Mouse (Mus musculus) lung, adult 2 months (tissue): ENCODE measurements around the gene Izumo1.

ENCODE experiments used
- CTCF ChIP-seq: fragments of 200-500 bp; IDR thresholded peaks from 2 replicates; pipeline ENCODE4 v1.5.1; 2011; ENCODE audit warnings: mild to moderate bottlenecking, low read length, control low read depth; ENCODE audit not compliant: insufficient read depth
- POLR2A ChIP-seq: fragments of 200-500 bp; IDR thresholded peaks from 2 replicates; pipeline ENCODE4 v1.6.1; 2011; ENCODE audit warnings: low read depth, mild to moderate bottlenecking, control low read depth, low read length, borderline replicate concordance; ENCODE audit errors: extremely low read depth

- TF ChIP-seq CTCF (no peak), POLR2A (peak; percentile 94)
Measured at GRCm38 (mm10) chr7:45627261-45627660, 5.7 kb downstream of the Izumo1 start, which contains the start of gene Rasip1.
